Mouse (Mus musculus) liver, embryonic 14.5 days (tissue): ENCODE data around the gene Helz. TPM values are rescaled to one million over a fixed set of nuclear protein-coding genes. Genes with fewer than 3 reads are reported as not detected.
A peak's percentile ranks its signal among the peaks of the same experiment; 100 is the strongest.

Source experiments
- ATAC-seq: fragments of 200-750 bp; cut with Nextera tagmentation; 2 replicates; pipeline ENCODE4 v1.8.0; 2017; ENCODE audit warnings: moderate number of reproducible peaks, mild to moderate bottlenecking, moderate library complexity; ENCODE audit not compliant: insufficient read depth
- DNase-seq, 3 experiments: peaks; one replicate each; pipeline ENCODE4 v3.0.0-alpha.2; 2012 to 2013; ENCODE audit warnings: low read depth in 3 of 3, low spot score in 3 of 3
- H3K27ac ChIP-seq: fragments of 300-500 bp; sonication (generic); 2 replicates; pipeline ENCODE4 v1.5.1; 2014; ENCODE audit warnings: moderate library complexity, mild to moderate bottlenecking, control low read depth, inconsistent platforms
- H3K27me3 ChIP-seq: fragments of 300-500 bp; sonication (generic); 2 replicates; pipeline ENCODE4 v1.6.1; 2014; ENCODE audit warnings: mild to moderate bottlenecking, low read length, moderate library complexity; ENCODE audit not compliant: control insufficient read depth, insufficient read depth
- H3K36me3 ChIP-seq: fragments of 300-500 bp; sonication (generic); replicated peaks from 2 replicates; pipeline ENCODE4 v1.6.1; 2014; ENCODE audit warnings: low read depth; ENCODE audit not compliant: control insufficient read depth, insufficient read depth
- H3K4me1 ChIP-seq, 2 experiments: fragments of 200-500 bp in 1 of 2; fragments of 300-500 bp in 1 of 2; sonication (generic) in 1 of 2; replicated peaks; 2 replicates each; pipeline ENCODE4 v1.6.1; 2012 to 2014; ENCODE audit warnings: antibody characterized with exemption in 1 of 2, inconsistent platforms in 1 of 2, low read length in 1 of 2; ENCODE audit not compliant: control insufficient read depth in 2 of 2, insufficient read depth in 2 of 2
- H3K4me2 ChIP-seq: fragments of 300-500 bp; sonication (generic); 2 replicates; pipeline ENCODE4 v1.6.1; 2014; ENCODE audit warnings: low read depth, mild to moderate bottlenecking, control low read depth, moderate library complexity
- H3K4me3 ChIP-seq, 2 experiments: fragments of 200-500 bp in 1 of 2; fragments of 300-500 bp in 1 of 2; sonication (generic) in 1 of 2; 2 replicates each; pipeline ENCODE4 v1.5.1; 2012 to 2014; ENCODE audit warnings: low read depth in 2 of 2, low read length in 2 of 2, mild to moderate bottlenecking in 2 of 2, control low read depth in 1 of 2, inconsistent platforms in 1 of 2, moderate library complexity in 1 of 2; ENCODE audit not compliant: insufficient read depth in 1 of 2
- H3K9ac ChIP-seq: fragments of 300-500 bp; sonication (generic); replicated peaks from 2 replicates; pipeline ENCODE4 v1.6.1; 2014; ENCODE audit warnings: mild to moderate bottlenecking, control low read depth, moderate library complexity
- H3K9me3 ChIP-seq: fragments of 300-500 bp; sonication (generic); 2 replicates; pipeline ENCODE4 v1.6.1; 2016; ENCODE audit warnings: low read length, mixed read lengths; ENCODE audit not compliant: control insufficient read depth
- CTCF ChIP-seq: IDR thresholded peaks from 2 replicates; pipeline ENCODE4 v1.5.1; 2016; ENCODE audit warnings: antibody characterized with exemption, low read depth, control low read depth
- EP300 ChIP-seq: IDR thresholded peaks from 2 replicates; pipeline ENCODE4 v1.6.1; 2016; ENCODE audit warnings: antibody characterized with exemption, low read depth
- WGBS: fragments of 180-500 bp; shearing (Covaris S2); extraction: QIAGEN DNeasy Blood & Tissue Kit; methylation state at CpG from one replicate; pipeline ENCODE4 v1.1.7; 2014; ENCODE audit not compliant: insufficient replicate concordance; 5-methylcytosine and 5-hydroxymethylcytosine counted together
- polyA plus RNA-seq, 2 experiments: library from polyadenylated mRNA; depleted of rRNA in 1 of 2; stranded (reverse) in 1 of 2; unstranded in 1 of 2; fragments of >200 nt; fragmentation: Nextera tagmentation in 1 of 2; extraction: Ambion mirVana in 1 of 2; gene quantifications; 2 replicates each; pipeline versions ENCODE4 v1.2.1 to v1.2.3; 2012 to 2014

Gene Helz
- polyA plus RNA-seq, 2 experiments = 3.0 to 5.6 TPM

- no peaks in the 10 kb centered on the region for H3K4me1 ChIP-seq
- no peak overlapping the region for H3K4me3 ChIP-seq
- 71% methylated on average over 11 of the region's 11 CpGs for WGBS
- TF ChIP-seq CTCF (no peak), EP300 (no peak)
- no peak overlapping the region for H3K27ac ChIP-seq
- ATAC-seq (no peak), DNase-seq (no peak)
- H3K4me2 ChIP-seq = no peak overlapping the region
- no peak overlapping the region for H3K9ac ChIP-seq
- H3K36me3 ChIP-seq = peaks cover 3% of the 10 kb centered on the region
- no peaks in the 10 kb centered on the region for H3K9me3 ChIP-seq
- H3K27me3 ChIP-seq = no peaks in the 10 kb centered on the region
Observed at GRCm38 (mm10) chr11:107625746-107626145, 78.0 kb downstream of the Helz start.

GRCm38 (mm10) chr11:107629504-107629903, 81.8 kb downstream of the Helz start:
- 59% methylated on average over 4 of the region's 4 CpGs for WGBS

GRCm38 (mm10) chr11:107629951-107630350, 82.2 kb downstream of the Helz start:
- no peak overlapping the region for H3K27ac ChIP-seq
- H3K27me3 ChIP-seq = no peaks in the 10 kb centered on the region
- no peak for TF ChIP-seq EP300
- no peak for TF ChIP-seq CTCF
- ATAC-seq (no peak), DNase-seq (no peak)
- H3K4me3 ChIP-seq = no peak overlapping the region
- H3K4me1 ChIP-seq = no peaks in the 10 kb centered on the region
- 83% methylated on average over 8 of the region's 8 CpGs for WGBS
- H3K9me3 ChIP-seq = no peaks in the 10 kb centered on the region
- H3K36me3 ChIP-seq = peaks cover 3% of the 10 kb centered on the region
- no peak overlapping the region for H3K4me2 ChIP-seq
- no peak overlapping the region for H3K9ac ChIP-seq

More at GRCm38 (mm10) chr11:107629504-107629903, 81.8 kb downstream of the Helz start:
- Histone ChIP-seq H3K4me2 (no peak overlapping the region), H3K9ac (no peak overlapping the region), H3K36me3 (peaks cover 3% of the 10 kb centered on the region), H3K9me3 (no peaks in the 10 kb centered on the region), H3K4me3 (no peak overlapping the region), H3K4me1 (no peaks in the 10 kb centered on the region), H3K27ac (no peak overlapping the region), H3K27me3 (no peaks in the 10 kb centered on the region)
- ATAC-seq (no peak), DNase-seq (no peak)
- TF ChIP-seq EP300 (no peak), CTCF (peak; percentile 53)

GRCm38 (mm10) chr11:107631124-107631523, 83.4 kb downstream of the Helz start:
- 79% methylated on average over 7 of the region's 7 CpGs for WGBS
- no peak overlapping the region for H3K9ac ChIP-seq
- no peak overlapping the region for H3K4me2 ChIP-seq
- no peaks in the 10 kb centered on the region for H3K4me1 ChIP-seq
- DNase-seq = no peak
- H3K9me3 ChIP-seq = no peaks in the 10 kb centered on the region
- no peak overlapping the region for H3K27ac ChIP-seq
- no peak overlapping the region for H3K4me3 ChIP-seq
- TF ChIP-seq EP300 (no peak), CTCF (no peak)
- ATAC-seq = no peak
- no peaks in the 10 kb centered on the region for H3K27me3 ChIP-seq
- H3K36me3 ChIP-seq = peaks cover 4% of the 10 kb centered on the region

GRCm38 (mm10) chr11:107633563-107634146, 85.9 kb downstream of the Helz start:
- Histone ChIP-seq H3K9ac (no peak overlapping the region), H3K4me3 (no peak overlapping the region), H3K36me3 (peaks cover 5% of the 10 kb centered on the region; the same call in 1 of the 2 replicates), H3K27me3 (no peaks in the 10 kb centered on the region), H3K9me3 (no peaks in the 10 kb centered on the region), H3K4me1 (no peaks in the 10 kb centered on the region), H3K27ac (no peak overlapping the region), H3K4me2 (no peak overlapping the region)
- no peak for DNase-seq
- ATAC-seq = no peak
- no peak for TF ChIP-seq CTCF
- no peak for TF ChIP-seq EP300
- 79% methylated on average over 5 of the region's 5 CpGs for WGBS
